13 mouse cellular contexts compared by ENCODE assay signal in genomic region chr19:61264227-61264626, GRCm38 (mm10). TPM values are rescaled to one million over a fixed set of nuclear protein-coding genes. Genes with fewer than 3 reads are reported as not detected.
A peak's percentile ranks its signal among the peaks of the same experiment; 100 is the strongest.
DNase-seq lines count a peak whose midpoint lies in the region; ATAC-seq and TF ChIP-seq lines count a peak whose summit lies in the region.
"Had no signal": no experiment of that assay in that cellular context is flagged by ENCODE, and none has a peak within 500 bp of the region (broad histone marks: within the 10 kb centered on the region; RNA-seq: fewer than 3 reads in every experiment).

No protein-coding gene starts in this region.

- H3K4me3 ChIP-seq in liver, embryonic 12.5 days = no peak overlapping the region
- H3K4me3 ChIP-seq in midbrain, postnatal 0 days (ENCODE audit: low read depth, low read length) = no peak overlapping the region
- H3K4me3 ChIP-seq: megakaryocyte, embryonic 14.5 days had no signal

- H3K27me3 ChIP-seq in liver, embryonic 12.5 days (replicated peaks) = no peaks in the 10 kb centered on the region
- H3K27me3 ChIP-seq in midbrain, postnatal 0 days (ENCODE audit: insufficient read depth, low read length) = no peaks in the 10 kb centered on the region

- H3K4me2 ChIP-seq in liver, embryonic 12.5 days = no peak overlapping the region
- no peak overlapping the region for H3K4me2 ChIP-seq in midbrain, postnatal 0 days (ENCODE audit: low read depth, low read length, poor library complexity, severe bottlenecking)

- peak; percentile 31 for DNase-seq in liver
- peak; percentile 71 for DNase-seq in MEL-GATA-1-ER (ENCODE audit: extremely low read depth, low read depth)
- DNase-seq in embryo, embryonic 9.5 days (ENCODE audit: extremely low spot score) = peak; percentile 51
- DNase-seq in midbrain, postnatal 0 days (ENCODE audit: low spot score) = peak; percentile 51
- no peak for DNase-seq in T-cell, adult 2 months (ENCODE audit: low spot score)
- DNase-seq in cerebellum, adult 11 months = no peak
- DNase-seq in cerebellum, postnatal 36 days = no peak
- DNase-seq: gastrocnemius, postnatal 10 days had no signal

- WGBS in liver, embryonic 12.5 days (ENCODE audit: insufficient replicate concordance) = 90% methylated on average over 1 of the region's 1 CpGs
- WGBS in midbrain, postnatal 0 days = 100% methylated on average over 1 of the region's 1 CpGs

- no peak overlapping the region for H3K27ac ChIP-seq in liver, embryonic 12.5 days
- H3K27ac ChIP-seq in midbrain, postnatal 0 days (ENCODE audit: low read depth, low read length) = no peak overlapping the region

- no peak for ATAC-seq in liver, embryonic 12.5 days
- ATAC-seq in midbrain, postnatal 0 days (ENCODE audit: low FRiP score) = no peak
- ATAC-seq: inflammation-experienced regulatory T-cells, adult 6 months had no signal

- peaks cover 7% of the 10 kb centered on the region for H3K4me1 ChIP-seq in liver, embryonic 12.5 days
- H3K4me1 ChIP-seq in midbrain, postnatal 0 days (ENCODE audit: insufficient read depth, low read length) = no peaks in the 10 kb centered on the region

- no peak overlapping the region for H3K9ac ChIP-seq in liver, embryonic 12.5 days
- no peak overlapping the region for H3K9ac ChIP-seq in midbrain, postnatal 0 days (replicated peaks; ENCODE audit: low read length, poor library complexity, severe bottlenecking)

- H3K9me3 ChIP-seq in liver, embryonic 12.5 days (replicated peaks) = no peaks in the 10 kb centered on the region
- H3K9me3 ChIP-seq in midbrain, postnatal 0 days (ENCODE audit: low read length) = no peaks in the 10 kb centered on the region
- H3K9me3 ChIP-seq: megakaryocyte, embryonic 14.5 days had no signal

- TF ChIP-seq CTCF in midbrain, postnatal 0 days (IDR thresholded peaks at IDR 0.05) = no peak

- H3K36me3 ChIP-seq in liver, embryonic 12.5 days = no peaks in the 10 kb centered on the region
- H3K36me3 ChIP-seq in midbrain, postnatal 0 days (ENCODE audit: insufficient read depth, low read length) = no peaks in the 10 kb centered on the region

RNA-seq across cellular contexts. Expression of gene Gm21060, which starts 32.6 kb away (rescaled TPM):
- not detected in 2 replicates for polyA plus RNA-seq in liver, embryonic 12.5 days (2016; fragmentation: Nextera tagmentation; extraction: Ambion mirVana)
- not detected in 2 replicates for total RNA-seq in midbrain, postnatal 0 days (2014; rRNA removed)
- not detected in 2 replicates for polyA plus RNA-seq in midbrain, postnatal 0 days (2015; fragmentation: Nextera tagmentation; extraction: Ambion mirVana)
- total RNA-seq: gastrocnemius, postnatal 10 days; left cerebral cortex, postnatal 25 days had no signal
- polyA plus RNA-seq: cortical plate, adult 2 months; inflammation-experienced regulatory T-cells, adult 6 months had no signal

RNA-seq across cellular contexts. Expression of gene Csf2ra, which starts 36.0 kb away (rescaled TPM):
- polyA plus RNA-seq in liver, embryonic 12.5 days (2016; fragmentation: Nextera tagmentation; extraction: Ambion mirVana) = 14.2 and 15.9 TPM in 2 replicates
- 47.0 and 52.1 TPM in 2 replicates for total RNA-seq in midbrain, postnatal 0 days (2014; rRNA removed)
- polyA plus RNA-seq in midbrain, postnatal 0 days (2015; fragmentation: Nextera tagmentation; extraction: Ambion mirVana) = 42.8 and 53.2 TPM in 2 replicates

Comparison
In these comparisons a context has a peak if more than half of its experiments do, and no peak if none do; other contexts are left out.
1. DNase-seq: peak in liver (single experiment), MEL-GATA-1-ER (single experiment), embryo, embryonic 9.5 days (single experiment) and midbrain, postnatal 0 days (single experiment); none in T-cell, adult 2 months (single experiment), cerebellum, adult 11 months (single experiment) and cerebellum, postnatal 36 days (0 of 2).